Comparison of ENCODE assay signal across 18 mouse cellular contexts in the genomic region with DNA sequence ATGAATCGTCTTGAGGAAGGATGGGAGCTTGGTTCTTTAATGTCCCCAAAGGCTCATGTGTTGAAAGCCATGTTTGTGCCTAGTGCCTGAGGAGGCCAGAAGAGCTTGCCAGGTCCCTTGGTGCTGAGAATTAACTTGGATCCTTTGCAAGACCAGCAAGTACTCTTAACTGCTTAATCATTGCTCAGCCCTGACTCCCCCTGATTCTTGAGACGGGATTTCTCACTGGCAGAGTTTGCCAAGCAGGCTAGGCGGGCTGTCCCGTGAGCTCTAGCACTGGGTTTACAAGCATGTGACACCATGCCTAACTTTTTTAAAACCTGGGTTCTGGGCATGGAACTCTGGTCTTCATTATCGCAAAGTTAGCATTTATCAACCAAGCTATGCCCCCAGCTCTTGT. TPM values are rescaled to one million over a fixed set of nuclear protein-coding genes. Genes with fewer than 3 reads are reported as not detected.
DNase-seq lines count a peak whose midpoint lies in the region; TF ChIP-seq lines count a peak whose summit lies in the region.
"Had no signal": no experiment of that assay in that cellular context is flagged by ENCODE, and none has a peak within 500 bp of the region (broad histone marks: within the 10 kb centered on the region; RNA-seq: fewer than 3 reads in every experiment).

No protein-coding gene starts in this region.

- TF ChIP-seq POLR2A in lung, adult 2 months (IDR thresholded peaks at IDR 0.05; ENCODE audit: borderline replicate concordance, extremely low read depth, low read depth, low read length): no peak

- intact Hi-C loops in gastrocnemius, adult 2 months (cut with DNase I): no loop called here
- intact Hi-C loops in gastrocnemius, postnatal 14 days (cut with DNase I; ENCODE audit: low total_unique reads): no loop called here

- DNase-seq in gastrocnemius, adult 2 months: peak; percentile 40
- no peak for DNase-seq in gastrocnemius, postnatal 14 days
- DNase-seq in lung, adult 18-20 months: peak; percentile 9 to 10
- no peak for DNase-seq in lung, adult 2 months
- DNase-seq in testis, postnatal 10 days (ENCODE audit: low spot score): peak; percentile 42
- DNase-seq in testis, postnatal 14 days (ENCODE audit: low spot score): no peak
- no peak for DNase-seq in layer of hippocampus, postnatal 14 days (ENCODE audit: low spot score in 2 of 2)
- DNase-seq: adrenal gland, postnatal 10 days; cerebellum, adult 11-12 months; cerebellum, adult 9-10 months; cerebellum, postnatal 25 days; gastrocnemius, postnatal 25 days; heart, adult 18-20 months; heart, postnatal 36 days had no signal

- no peak for TF ChIP-seq CTCF in gastrocnemius, adult 2 months (IDR thresholded peaks at IDR 0.05)
- TF ChIP-seq CTCF in lung, adult 2 months (IDR thresholded peaks at IDR 0.05; ENCODE audit: insufficient read depth, low read length): no peak

- 43% methylated on average over 5 of the region's 5 CpGs for WGBS in lung, adult 2 months

- H3K27ac ChIP-seq in gastrocnemius, adult 2 months: peak overlapping the region; percentile 64
- H3K27ac ChIP-seq: embryonic facial prominence, embryonic 12.5 days; forebrain, embryonic 15.5 days; heart, embryonic 13.5 days; hindbrain, embryonic 15.5 days had no signal

- H3K4me1 ChIP-seq in lung, adult 2 months (ENCODE audit: control insufficient read depth, insufficient read depth, low read length): peaks cover 7% of the 10 kb centered on the region
- H3K4me1 ChIP-seq: embryonic facial prominence, embryonic 12.5 days had no signal

- H3K4me3 ChIP-seq in gastrocnemius, adult 2 months: no peak overlapping the region
- H3K4me3 ChIP-seq in lung, adult 2 months (replicated peaks; ENCODE audit: extremely low read depth, low read depth, low read length): no peak overlapping the region
- H3K4me3 ChIP-seq: embryonic facial prominence, embryonic 12.5 days; forebrain, embryonic 15.5 days; heart, embryonic 13.5 days; hindbrain, embryonic 15.5 days had no signal

RNA-seq across cellular contexts. Expression of a gene that starts 7.6 kb away (rescaled TPM):
- 10 to 100 TPM; 52.8 to 59.4 TPM for total RNA-seq in gastrocnemius, adult 2 months (2021)
- 10 to 100 TPM; 84.7 to 92.8 TPM for total RNA-seq in gastrocnemius, postnatal 14 days (2021)
- polyA plus RNA-seq in lung, adult 2 months (2012; rRNA removed): 5.3 and 6.7 TPM in 2 replicates
- 100 to 1,000 TPM; 119 to 120 TPM for total RNA-seq in layer of hippocampus, postnatal 14 days (2021)

Comparison
In these comparisons a context has a peak if more than half of its experiments do, and no peak if none do; other contexts are left out.
1. DNase-seq: peak in gastrocnemius, adult 2 months (single experiment), lung, adult 18-20 months (2 of 2) and testis, postnatal 10 days (single experiment); none in gastrocnemius, postnatal 14 days (single experiment), lung, adult 2 months (single experiment), testis, postnatal 14 days (single experiment) and layer of hippocampus, postnatal 14 days (0 of 2).